Mouse (Mus musculus) regulatory T cell (primary cell): Measurements from ENCODE around the gene Rasgrp2.

Experiments
- in situ Hi-C: fragments of 300-600 bp; cut with MboI, MseI; formaldehyde crosslinking; loops from one replicate; pipeline ENCODE4 v1.15.1; 2025; ENCODE audit warnings: high pct_unique_total_duplicates

The Rasgrp2 gene

DNA sequence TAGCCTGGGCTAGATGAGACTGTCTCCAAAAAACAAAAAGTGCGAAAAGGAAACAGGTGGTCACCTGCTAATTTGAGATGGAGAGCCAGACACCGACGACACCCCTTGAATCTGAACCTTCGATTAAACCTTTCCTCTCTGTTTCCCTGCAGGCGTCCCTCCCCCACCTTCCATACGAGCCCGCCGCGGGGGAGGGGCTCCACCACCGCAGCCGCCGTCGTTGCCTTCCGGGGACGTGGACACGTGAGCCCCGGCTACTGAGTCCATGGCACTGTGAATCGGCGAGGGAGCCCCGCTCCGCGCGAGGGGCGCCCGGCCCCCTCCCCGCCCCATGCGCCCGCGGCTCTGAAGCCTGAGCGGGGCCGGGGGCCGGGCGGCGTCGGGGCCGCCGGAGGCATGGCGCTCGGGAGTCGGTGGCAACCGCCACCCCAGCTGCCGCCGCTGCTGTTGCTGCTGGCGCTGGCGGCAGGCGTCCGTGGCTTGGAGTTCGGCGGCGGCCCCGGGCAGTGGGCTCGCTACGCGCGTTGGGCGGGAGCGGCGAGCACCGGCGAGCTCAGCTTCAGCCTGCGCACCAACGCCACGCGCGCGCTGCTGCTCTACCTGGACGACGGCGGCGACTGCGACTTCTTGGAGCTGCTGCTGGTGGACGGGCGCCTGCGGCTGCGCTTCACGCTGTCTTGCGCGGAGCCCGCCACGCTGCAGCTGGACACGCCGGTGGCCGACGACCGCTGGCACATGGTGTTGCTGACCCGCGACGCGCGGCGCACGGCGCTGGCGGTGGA lies 28.7 kb downstream of the Rasgrp2 start:
- in situ Hi-C loops: no loop called here

DNA sequence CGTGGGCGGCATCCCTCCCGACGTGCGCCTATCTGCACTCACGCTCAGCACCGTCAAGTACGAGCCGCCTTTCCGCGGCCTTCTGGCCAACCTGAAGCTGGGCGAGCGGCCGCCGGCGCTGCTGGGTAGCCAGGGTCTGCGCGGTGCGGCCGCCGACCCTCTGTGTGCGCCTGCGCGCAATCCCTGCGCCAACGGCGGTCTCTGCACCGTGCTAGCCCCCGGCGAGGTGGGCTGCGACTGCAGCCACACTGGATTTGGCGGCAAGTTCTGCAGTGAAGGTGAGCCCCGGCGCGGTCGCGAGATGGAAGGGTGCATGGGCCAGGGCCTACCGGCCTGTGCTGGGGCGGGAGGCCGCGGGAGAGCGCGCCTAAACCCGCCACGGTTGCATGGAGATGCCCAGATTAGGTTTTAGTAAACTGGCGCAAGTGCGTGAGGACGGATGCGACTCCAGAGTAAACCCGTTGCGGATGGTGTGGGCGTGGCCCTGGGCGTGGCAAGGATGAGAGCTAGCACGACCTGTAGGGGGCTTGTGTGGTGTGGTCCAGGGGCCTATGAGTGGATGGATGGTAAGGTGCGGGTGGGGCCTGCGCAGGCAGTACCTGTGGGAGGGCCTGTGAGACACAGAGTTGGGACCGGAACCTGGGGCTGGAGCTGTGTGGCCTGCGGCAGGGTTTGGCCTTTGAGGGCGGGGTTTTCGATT lies 29.5 kb downstream of the Rasgrp2 start:
- in situ Hi-C loops: no loop called here

DNA sequence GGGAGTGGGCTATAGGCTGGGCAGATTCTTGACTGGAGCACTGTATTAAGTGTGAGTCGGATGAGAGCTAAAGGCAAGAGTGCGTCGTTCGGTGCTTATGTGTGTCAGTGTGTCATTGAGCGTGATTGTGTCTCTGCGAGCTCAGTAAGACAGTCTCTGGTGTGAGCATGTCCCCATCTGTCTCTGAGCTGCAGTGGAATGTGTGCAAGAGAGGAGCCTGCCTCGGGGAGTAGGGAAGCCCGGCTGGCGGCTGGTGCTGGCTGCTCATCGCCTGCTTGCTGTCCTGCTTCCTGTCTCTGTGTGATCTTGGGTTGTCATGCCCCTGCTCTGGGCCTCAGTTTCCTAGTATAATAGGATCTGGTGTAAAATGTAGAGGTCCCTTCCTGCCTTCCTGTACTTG lies 43.9 kb downstream of the Rasgrp2 start:
- in situ Hi-C loops: no loop called here

DNA sequence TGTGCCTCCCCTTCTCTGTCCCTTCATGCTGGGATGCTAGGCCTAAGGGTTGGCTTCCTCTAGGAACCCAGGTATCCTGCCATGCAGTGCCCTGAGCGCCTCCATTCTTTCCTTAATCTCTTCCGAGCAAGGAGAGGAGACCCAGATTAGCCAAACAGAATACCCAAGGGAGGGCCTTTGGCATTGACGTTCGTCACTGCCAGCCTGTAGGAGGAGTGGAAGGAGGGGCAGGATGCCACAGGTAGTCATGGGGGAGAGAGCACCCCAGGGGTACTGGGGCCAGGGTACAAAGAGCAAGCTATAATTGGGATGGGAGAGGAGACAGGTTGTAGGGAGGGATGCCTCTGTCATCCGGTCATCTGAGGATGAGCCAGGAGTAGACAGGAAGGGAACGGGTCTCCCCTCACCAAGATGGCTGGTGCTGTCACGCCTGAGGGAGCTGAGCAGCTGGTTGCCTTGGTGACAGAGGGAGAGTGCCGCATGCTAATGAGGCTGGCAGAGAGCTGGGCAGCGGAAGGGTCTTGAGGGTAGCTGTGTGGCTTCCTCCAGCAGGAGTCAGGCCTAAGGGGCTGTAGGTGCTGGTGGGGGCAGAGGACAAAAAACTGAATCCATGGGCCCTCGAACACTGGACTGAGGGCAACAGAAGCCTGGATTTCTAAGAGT lies 46.8 kb downstream of the Rasgrp2 start:
- in situ Hi-C loops: no loop called here

DNA sequence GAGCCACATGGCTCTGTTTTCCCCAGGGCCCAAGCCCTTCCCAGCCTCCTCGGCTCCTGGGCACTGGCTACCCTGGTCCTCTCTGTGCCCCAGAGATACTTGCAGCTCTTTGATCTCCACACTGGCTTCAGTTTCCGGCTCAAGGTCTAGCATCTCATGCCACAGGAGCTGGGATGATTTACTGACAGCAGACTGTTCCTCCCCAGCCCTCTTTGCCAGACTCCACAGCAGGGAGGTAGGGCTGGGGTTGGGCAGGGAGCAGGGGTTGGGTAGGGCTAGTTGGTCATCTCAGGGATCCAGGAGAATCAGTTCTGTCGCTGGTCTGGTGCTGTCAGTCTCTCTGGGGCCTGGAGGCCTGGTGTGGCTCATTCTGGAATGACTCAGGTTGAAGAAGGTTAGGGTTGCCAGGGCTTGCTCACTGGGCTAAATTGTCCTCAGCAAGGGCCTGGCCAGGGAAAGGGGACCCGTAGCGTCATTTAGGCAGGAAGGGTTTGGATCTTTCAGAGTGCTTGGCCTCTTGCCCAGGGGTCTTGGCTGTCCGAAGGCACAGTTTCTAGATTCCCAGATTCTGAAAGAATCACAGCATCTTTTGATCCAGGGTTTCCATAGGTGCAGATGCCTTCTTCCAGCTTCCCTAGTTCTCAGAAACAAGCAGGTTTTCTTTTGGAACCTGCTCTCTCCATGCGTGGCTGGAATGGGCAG lies 47.7 kb downstream of the Rasgrp2 start:
- in situ Hi-C loops: no loop called here

DNA sequence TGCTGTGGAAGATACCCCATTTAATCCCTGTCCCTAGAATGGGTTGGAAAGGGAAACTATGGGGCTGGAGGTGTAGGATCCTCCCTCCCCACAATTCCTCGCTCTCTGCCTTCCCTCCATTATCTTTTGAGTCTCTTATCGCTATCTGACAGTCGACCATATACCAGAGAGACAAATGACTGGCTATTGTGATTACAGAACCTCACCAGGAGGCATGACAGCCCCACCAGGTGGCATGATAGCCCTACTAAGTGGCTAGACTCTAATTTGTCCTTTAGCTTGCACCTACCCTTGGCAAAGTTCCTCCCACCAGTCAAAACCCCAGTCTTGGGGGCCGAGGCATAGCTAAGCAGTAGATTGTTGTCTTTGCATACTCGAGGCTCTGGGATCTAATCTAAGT lies 49.6 kb downstream of the Rasgrp2 start:
- in situ Hi-C loops: no loop called here

DNA sequence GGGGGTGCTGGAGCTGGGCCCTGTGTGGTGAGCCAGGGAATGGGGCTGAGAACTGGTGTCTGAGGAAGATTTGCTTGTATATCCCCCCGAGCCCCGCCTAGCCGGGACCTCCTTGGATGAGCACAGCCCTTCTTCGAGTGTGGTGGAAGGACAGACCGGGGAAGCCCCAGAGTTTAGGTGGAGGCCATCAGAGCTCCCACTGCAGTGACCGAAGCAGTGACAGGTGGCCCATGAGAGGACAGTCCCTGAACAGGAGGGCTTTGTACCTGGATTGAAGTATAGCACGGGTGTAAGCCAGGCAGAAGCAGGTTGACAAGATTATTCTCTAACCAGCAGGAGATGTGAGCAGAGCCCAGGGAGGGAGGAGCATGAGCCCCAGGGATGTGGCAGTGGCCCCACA lies 50.7 kb downstream of the Rasgrp2 start:
- in situ Hi-C loops: no loop called here

DNA sequence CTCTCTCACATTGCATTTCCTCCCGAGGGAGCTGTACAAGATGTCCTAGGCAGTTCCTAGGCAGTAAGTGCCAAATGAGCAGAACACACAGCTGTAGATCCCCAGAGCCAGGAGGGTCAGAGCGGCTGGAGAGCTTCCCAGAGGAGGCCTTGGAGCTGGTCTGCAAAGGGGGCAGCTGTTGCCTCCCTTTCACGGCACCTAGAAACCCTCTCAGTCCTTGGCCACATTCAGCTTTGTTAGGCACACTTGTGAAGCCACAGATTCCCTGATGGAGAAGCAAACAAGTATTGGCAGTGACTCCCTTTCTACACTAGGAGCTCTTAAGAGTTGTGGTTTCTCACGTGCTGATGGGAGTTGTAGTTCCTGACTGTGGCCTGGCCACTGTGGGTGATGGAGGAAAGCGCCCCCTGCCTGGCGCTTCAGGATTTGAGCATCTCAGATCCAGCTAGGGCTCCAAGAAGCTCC lies 52.9 kb downstream of the Rasgrp2 start:
- in situ Hi-C loops: no loop called here

DNA sequence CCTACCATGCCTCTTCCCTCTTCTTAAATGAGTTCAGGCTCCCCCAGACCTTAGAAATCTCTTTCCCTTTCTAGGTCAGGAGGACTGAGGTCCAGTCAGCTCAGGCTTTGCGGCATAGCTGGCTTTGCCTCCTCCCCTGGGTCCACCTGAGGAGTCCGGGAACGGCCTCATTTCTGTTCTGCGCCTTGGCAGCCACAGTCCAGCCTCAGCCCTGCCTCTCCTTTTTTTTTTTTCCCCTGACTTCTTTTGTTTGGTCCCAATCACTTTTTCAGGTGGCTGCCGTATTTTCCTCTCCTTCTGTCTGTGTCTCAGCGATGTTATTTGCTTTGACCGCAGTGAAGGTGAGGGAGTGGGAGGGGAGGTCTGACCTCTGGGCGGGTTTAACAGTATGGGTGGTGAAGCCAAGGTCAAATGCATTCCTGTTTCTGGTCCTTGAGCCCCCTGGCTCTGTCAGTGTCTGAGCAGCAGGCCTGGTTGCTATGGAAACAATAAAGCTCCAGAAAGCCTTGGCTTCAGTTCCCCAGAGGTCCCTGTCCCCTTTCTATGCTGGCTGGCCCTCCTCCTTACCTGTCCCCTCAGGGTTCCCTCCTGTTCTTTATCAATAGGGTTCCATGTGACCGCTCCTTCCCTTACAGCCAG lies 53.7 kb downstream of the Rasgrp2 start:
- in situ Hi-C loops: no loop called here

DNA sequence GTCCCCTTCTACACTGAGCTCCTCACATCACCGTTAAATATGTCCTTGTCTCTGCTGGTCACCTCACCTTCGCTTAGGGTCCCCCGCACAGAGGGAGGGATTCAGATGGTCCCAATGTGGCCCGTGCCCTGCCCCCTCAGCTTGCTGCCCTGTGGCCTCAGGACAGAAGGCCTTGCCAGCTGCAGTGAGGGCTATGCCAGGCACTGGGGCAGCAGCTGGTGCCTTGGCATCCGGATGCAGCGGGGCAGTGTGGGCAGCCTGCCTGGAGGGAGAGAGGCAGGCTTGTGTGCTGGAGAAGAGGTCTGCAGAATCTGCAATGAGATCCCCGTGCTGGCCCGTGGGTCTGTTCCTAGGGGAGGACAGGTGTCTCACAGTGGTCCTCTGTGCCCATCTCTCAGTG lies 54.2 kb downstream of the Rasgrp2 start:
- in situ Hi-C loops: no loop called here

DNA sequence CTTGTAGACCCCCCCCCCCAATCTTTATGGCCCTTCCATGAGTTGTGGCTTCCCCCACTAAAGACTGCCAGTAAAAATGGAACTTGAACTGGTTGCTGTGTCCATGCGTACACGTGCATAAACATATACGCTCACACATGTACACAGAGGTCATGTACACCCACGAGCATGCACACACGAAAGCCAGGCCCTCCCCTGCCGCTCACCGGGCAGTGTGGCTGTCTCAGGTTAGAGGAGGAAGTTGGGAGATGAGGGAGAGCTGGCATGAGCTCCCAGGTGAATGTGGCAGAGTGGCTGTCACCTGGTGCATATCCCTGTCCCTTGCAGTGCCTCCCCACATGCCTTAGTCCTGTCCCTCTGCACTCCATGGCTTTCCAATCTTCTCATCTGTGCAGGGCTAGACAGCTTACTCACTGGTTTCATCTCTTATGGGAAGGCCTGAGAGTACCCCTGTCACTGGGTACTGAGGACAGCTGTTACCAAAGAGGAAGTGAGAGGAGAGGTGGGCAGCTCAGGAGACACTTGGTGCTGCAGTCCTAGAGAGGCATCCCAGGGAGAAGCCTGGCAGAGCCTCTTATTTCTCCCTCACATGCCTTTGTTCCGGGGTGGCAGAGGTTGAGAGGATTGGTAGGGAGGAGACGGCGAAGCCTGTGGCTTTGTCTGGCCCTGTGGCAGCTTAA lies 55.0 kb downstream of the Rasgrp2 start:
- in situ Hi-C loops: no loop called here

DNA sequence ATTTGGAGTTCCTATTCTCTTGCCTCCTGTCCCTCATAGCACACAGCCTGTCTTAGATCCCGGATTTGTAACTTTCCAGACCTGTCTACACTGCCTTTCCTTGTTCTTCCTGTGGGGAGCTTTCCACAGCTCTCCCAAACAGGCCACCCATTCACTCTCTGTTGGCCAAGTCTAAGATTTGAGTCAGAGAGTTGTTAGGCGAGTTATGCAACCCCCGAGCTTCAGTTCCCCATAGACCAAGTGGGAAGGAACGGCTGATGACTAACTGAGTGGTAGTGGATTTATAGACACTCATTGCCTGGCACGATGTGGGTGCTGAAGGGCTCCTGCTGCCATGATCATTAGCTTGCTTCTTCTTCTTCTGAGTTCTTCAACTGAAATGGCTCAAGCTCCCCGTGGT lies 60.4 kb downstream of the Rasgrp2 start:
- in situ Hi-C loops: no loop called here

DNA sequence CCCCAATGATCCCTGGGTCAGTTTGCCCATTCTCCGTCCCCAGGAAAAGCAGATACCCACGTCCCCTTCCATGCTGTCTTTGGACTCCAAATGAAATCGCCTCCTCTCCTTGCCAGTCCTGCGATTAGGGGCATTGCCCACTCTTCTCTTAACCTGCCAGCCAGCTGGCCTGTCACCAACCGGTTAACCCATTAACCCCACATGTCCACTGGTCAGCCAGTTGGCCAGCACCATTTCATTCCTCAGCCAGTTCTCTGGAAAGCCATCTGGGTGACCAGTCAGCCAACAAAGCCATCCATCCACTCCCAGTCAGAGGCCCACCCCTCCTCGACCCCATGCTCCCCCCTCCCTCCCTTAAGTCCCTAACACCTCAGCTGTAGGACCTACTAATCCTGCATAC lies 63.7 kb downstream of the Rasgrp2 start:
- in situ Hi-C loops: loop anchor here (10.0 kb wide), 1 partner anchor 352 kb away; no protein-coding TSS in a partner anchor

DNA sequence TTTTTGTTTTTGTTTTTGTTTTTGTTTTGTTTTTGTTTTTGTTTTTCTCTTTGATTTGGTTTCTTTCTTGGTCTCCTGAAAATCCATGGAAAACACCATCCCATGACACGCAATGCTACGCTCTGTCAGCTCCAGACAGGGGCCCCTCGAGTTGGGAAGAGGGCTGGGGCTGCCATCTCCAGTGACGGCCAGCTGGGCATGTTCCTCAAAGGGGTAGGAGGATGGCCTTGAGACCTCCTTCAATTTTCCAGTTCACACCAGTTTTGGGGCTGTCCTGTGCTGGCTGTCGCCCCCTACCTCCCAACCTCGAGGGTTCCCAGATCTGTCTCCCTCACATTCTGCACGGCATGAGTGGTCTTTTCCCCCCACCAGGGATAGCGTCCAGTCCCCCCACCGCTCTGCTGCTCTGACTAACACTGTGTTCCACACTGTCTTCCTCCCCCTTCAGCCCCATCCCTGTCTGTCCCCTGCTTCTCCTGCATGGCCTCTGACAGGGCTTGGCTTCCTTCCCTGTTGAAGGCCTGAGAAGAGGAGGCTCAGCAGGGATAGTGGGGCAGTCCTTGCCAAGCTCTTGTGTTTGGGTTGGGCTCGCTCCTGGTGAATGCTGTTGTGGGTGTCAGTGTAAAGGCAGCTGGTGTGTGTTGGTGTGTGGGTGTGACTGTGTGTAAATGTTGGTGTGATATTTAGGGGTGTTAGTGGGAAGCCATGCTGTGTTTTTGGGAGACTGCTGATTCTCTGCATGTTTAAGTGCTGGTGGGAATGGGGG lies 65.3 kb downstream of the Rasgrp2 start:
- in situ Hi-C loops: loop anchor here (10.0 kb wide), 1 partner anchor 350 kb away; no protein-coding TSS in a partner anchor
